Mouse (Mus musculus) E14TG2a.4 (cell line): ENCODE measurements at regions not wholly inside any gene's neighbourhood (a gene's known extent, or its start where the extent isn't known, plus 50 kb on each side); places are given as distances from the start of the nearest gene placed in this dataset.
"Not testable (repeated sequence)": the region's sequence is repeated elsewhere in the genome, so short reads cannot be mapped to it uniquely, and the experiment has no call there.

Source experiments
- CTCF ChIP-seq: conservative IDR thresholded peaks from 2 replicates; pipeline ENCODE4 v1.5.1; 2014; ENCODE audit warnings: low read length
- POU5F1 ChIP-seq: IDR thresholded peaks from 2 replicates; pipeline ENCODE4 v1.6.1; 2014; ENCODE audit warnings: low read length, borderline replicate concordance

DNA sequence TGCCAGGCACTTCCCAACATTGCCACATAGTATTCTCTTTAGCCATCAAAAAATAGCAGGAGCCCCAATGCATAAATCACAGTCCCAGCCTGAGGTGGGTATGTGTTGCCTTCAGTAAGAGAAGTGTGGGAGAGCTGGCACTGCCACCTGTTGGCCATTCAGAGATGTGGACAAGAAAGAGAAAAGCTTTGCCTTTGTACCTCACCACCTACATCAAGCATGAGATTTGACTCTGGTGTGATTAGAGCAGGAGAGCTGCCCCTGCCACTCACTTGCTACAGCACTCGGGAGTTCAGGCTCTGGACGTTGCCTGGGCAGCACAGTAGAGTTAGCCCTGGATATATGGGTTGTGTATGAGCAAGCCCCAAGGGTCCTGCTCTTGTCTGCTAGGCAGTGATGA is 95.3 kb downstream of the Hsp90b1 start:
- TF ChIP-seq CTCF: peak; percentile 14; the same call in 1 of the 2 replicates
- not testable (repeated sequence) for TF ChIP-seq POU5F1
